Mouse (Mus musculus) embryonic fibroblast, embryonic 13.5 days (primary cell): ENCODE measurements around the gene Ankrd54. TPM values are rescaled to one million over a fixed set of nuclear protein-coding genes. Genes with fewer than 3 reads are reported as not detected.

ENCODE experiments used
- H3K27ac ChIP-seq: 2 replicates; pipeline ENCODE4 v1.5.1; 2012; ENCODE audit warnings: low read length, control low read depth, inconsistent platforms; ENCODE audit not compliant: insufficient read depth
- H3K4me1 ChIP-seq: 2 replicates; pipeline ENCODE4 v1.6.1; 2011; ENCODE audit warnings: low read length; ENCODE audit not compliant: control insufficient read depth, insufficient read depth
- H3K4me3 ChIP-seq: 2 replicates; pipeline ENCODE4 v1.5.1; 2011; ENCODE audit warnings: mild to moderate bottlenecking, control low read depth, low read length; ENCODE audit not compliant: insufficient read depth
- CTCF ChIP-seq: IDR thresholded peaks from 2 replicates; pipeline ENCODE4 v1.5.1; 2011; ENCODE audit warnings: mild to moderate bottlenecking, control low read depth, low read length, moderate library complexity, borderline replicate concordance; ENCODE audit not compliant: insufficient read depth
- POLR2A ChIP-seq: IDR thresholded peaks from 2 replicates; pipeline ENCODE4 v1.6.1; 2011; ENCODE audit warnings: low read depth, mild to moderate bottlenecking, control low read depth, low read length, moderate library complexity
- polyA plus RNA-seq: library from polyadenylated mRNA; stranded (reverse); fragments of >200 nt; gene quantifications from 2 replicates; pipeline ENCODE4 v1.2.4, GENCODE M21; 2011; ENCODE audit warnings: low read depth; ENCODE audit not compliant: missing spikeins, insufficient read length

Gene Ankrd54
- 10.4 and 13.8 TPM in 2 replicates for polyA plus RNA-seq

- peak within 1 kb of the TSS; percentile 94 for H3K4me3 ChIP-seq
- H3K4me1 ChIP-seq = no peaks in the 10 kb centered on the region
- no peak within 1 kb of the TSS for H3K27ac ChIP-seq
- TF ChIP-seq POLR2A (peak; percentile 73), CTCF (no peak)
Measured at GRCm38 (mm10) chr15:79062376-79063159, at the start of gene Ankrd54. Gene Ankrd54 (minus strand): TSS chr15:79062893.

GRCm38 (mm10) chr15:79111774-79112173, 49.1 kb upstream of the Ankrd54 start:
- no peak for TF ChIP-seq CTCF
- TF ChIP-seq POLR2A = no peak
- peaks cover 8% of the 10 kb centered on the region; the same call in 1 of the 2 replicates for H3K4me1 ChIP-seq
- H3K4me3 ChIP-seq = no peak overlapping the region
- no peak overlapping the region for H3K27ac ChIP-seq

GRCm38 (mm10) chr15:79110528-79110927, 47.8 kb upstream of the Ankrd54 start:
- H3K4me3 ChIP-seq = peak overlapping the region; percentile 75
- peaks cover 8% of the 10 kb centered on the region; the same call in 1 of the 2 replicates for H3K4me1 ChIP-seq
- TF ChIP-seq POLR2A = no peak
- no peak for TF ChIP-seq CTCF
- H3K27ac ChIP-seq = no peak overlapping the region

- no peak for TF ChIP-seq CTCF
- H3K4me3 ChIP-seq = peak overlapping the region; percentile 75
- H3K27ac ChIP-seq = peak overlapping the region; percentile 92; the same call in 1 of the 2 replicates
- H3K4me1 ChIP-seq = peaks cover 8% of the 10 kb centered on the region; the same call in 1 of the 2 replicates
Measured at GRCm38 (mm10) chr15:79110031-79110430, 47.3 kb upstream of the Ankrd54 start.

- peak overlapping the region; percentile 92 for H3K27ac ChIP-seq
- H3K4me3 ChIP-seq = peak overlapping the region; percentile 75
- peaks cover 8% of the 10 kb centered on the region; the same call in 1 of the 2 replicates for H3K4me1 ChIP-seq
- TF ChIP-seq CTCF = no peak
- TF ChIP-seq POLR2A = no peak
Measured at GRCm38 (mm10) chr15:79109321-79109934, 46.7 kb upstream of the Ankrd54 start.

DNA sequence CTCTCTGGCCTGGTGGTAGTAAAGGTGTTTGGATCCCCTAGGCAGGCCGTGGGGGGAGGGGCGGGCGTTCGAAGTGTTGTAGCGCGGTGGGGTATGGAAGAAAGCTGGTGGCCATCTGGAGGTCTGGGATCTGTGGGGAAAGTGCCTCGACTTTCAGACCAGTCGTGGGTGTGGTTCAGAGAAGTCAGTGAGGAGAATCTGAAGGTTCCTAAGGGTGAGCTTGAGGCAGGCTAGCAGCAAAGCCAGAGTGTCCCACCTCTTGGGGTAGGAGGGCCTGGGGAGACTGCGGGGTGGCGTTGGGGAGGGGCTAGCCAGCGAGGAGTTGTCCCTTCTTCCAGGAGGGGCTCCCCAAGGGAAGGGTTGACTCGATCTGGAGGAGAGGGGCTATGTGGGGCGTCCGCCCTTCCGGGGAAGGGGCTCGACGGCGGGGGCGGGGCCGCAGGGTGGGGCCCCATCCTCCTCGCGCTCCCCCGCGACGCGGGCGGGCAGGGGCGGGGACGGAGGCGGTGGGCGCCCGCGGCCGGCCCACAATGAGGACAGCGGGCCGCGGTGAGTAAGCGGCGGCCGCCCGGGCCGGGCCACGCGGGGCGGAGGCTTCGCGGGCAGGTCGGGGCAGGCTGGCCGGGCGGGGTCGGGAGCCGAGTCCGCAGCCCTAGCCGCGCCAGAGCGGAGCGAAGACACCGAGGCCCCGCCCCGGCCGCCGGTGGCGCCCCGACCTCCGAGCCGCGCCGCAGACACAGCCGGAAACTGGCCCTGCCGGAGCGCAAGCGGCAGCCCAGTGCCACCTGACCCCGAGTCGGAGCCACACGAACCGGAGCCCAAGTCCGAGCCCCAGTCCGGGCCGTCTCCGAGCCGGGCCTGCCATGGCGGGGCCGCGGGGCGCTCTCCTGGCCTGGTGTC, 46.0 kb upstream of the Ankrd54 start, which contains the start of gene Micall1:
Gene Micall1 (plus strand): TSS at position 478 of the 900 bp plus-strand sequence.
- H3K27ac ChIP-seq = peak within 1 kb of the TSS; percentile 98
- H3K4me3 ChIP-seq = peak within 1 kb of the TSS; percentile 75
- peaks cover 8% of the 10 kb centered on the region; the same call in 1 of the 2 replicates for H3K4me1 ChIP-seq
- no peak for TF ChIP-seq CTCF
- TF ChIP-seq POLR2A = peak; percentile 71

DNA sequence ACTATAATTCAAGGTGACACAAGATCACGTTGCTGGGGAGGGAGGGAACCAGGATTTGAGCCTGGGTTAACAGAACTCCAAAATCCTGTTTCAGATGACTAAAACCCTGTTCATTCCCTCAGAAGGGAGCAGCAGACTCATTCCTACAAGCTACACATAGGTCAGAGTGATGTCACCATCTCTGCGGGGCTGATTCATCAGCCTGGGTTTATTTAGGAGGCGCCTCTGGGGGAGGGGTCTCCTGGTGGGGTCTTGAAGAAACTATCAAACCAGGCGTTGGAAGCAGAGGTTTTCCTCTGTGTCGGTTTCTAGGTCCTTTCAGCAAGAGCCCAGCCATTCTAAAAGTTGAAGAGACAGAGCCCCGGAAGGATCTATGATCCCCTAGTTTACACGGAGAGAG, 45.3 kb upstream of the Ankrd54 start:
- H3K4me3 ChIP-seq = peak overlapping the region; percentile 12; the same call in 1 of the 2 replicates
- no peak for TF ChIP-seq POLR2A
- no peak for TF ChIP-seq CTCF
- H3K27ac ChIP-seq = peak overlapping the region; percentile 98
- peaks cover 8% of the 10 kb centered on the region; the same call in 1 of the 2 replicates for H3K4me1 ChIP-seq

GRCm38 (mm10) chr15:79105804-79106203, 43.1 kb upstream of the Ankrd54 start:
- Histone ChIP-seq H3K4me1 (peaks cover 3% of the 10 kb centered on the region; the same call in 1 of the 2 replicates), H3K4me3 (no peak overlapping the region), H3K27ac (no peak overlapping the region)
- TF ChIP-seq CTCF (no peak), POLR2A (no peak)

DNA sequence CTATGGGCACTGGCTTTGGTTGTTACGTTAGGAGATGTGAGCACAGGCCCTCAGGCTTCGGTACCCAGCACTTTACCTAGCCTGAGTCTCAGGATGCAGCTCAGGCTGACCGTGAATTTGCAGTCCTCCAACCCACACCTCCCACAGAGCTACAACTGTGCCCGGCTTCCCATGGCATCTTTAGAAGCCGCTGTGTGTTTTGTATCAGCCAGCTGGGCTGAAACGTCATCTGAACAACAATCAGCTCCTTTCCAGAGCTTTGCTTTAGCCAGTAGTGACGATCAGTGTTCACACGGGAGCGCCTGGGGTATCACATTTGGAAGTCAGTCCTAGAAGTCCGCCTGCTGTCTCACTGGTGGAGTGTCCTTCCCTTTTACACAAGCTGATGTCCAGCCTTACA, 40.6 kb upstream of the Ankrd54 start:
- TF ChIP-seq CTCF (no peak), POLR2A (no peak)
- Histone ChIP-seq H3K27ac (no peak overlapping the region), H3K4me1 (peaks cover 6% of the 10 kb centered on the region; the same call in 1 of the 2 replicates), H3K4me3 (no peak overlapping the region)
